Mouse (Mus musculus) B cell, adult (primary cell): ENCODE data around the gene Abcg4. TPM values are rescaled to one million over a fixed set of nuclear protein-coding genes. Genes with fewer than 3 reads are reported as not detected.

ENCODE experiments used
- total RNA-seq: library from RNA; stranded (reverse); gene quantifications from 4 replicates; pipeline ENCODE4 v1.2.4, GENCODE M21; 2023; ENCODE audit not compliant: inconsistent age

The Abcg4 gene
- not detected in 4 replicates for total RNA-seq

GRCm38 (mm10) chr9:44288076-44288958 is at the start of gene Abcg4:
Abcg4 (minus strand) TSS chr9:44288615.

DNA sequence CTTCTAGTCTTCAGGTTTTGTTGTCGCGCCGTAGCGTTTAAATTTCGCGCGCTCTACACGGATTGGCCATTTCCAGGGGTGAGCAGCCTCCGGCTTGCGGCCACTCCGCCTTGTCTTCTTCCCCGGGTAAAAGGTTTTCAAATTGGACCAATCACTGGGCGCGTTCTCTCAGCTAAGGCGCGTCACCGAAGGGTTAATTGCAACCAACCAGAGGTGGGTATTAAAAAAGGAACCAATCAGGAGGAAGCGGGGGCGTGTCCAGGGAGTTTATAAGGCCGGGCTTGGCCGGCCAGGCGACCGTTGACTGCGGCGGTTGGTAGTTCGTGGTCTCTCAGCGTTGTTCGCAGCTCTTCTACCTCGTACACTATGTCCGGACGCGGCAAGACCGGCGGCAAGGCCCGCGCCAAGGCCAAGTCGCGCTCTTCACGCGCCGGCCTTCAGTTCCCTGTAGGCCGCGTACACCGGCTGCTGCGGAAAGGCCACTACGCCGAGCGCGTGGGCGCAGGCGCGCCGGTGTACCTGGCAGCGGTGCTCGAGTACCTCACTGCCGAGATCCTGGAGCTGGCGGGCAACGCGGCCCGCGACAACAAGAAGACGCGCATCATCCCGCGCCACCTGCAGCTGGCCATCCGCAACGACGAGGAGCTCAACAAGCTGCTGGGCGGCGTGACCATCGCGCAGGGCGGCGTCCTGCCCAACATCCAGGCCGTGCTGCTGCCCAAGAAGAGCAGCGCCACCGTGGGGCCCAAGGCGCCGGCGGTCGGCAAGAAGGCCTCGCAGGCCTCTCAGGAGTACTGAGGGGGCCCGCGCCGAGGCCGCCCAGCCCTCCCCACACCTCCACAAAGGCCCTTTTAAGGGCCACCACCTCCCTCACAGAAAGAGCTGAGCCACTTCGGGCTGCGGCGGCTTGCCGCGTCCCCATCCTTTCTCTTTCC is 46.2 kb upstream of the Abcg4 start, which contains the start of gene H2afx:
Gene H2afx, plus strand, starts transcription at position 299 of the 935 bp plus-strand sequence.

GRCm38 (mm10) chr9:44325768-44326370 is 37.5 kb upstream of the Abcg4 start, which contains the start of gene Dpagt1:
Dpagt1 (plus strand) TSS chr9:44326019.

GRCm38 (mm10) chr9:44319887-44320798 is 31.7 kb upstream of the Abcg4 start, which contains the start of gene C2cd2l:
C2cd2l (minus strand) TSS chr9:44320285.

GRCm38 (mm10) chr9:44305466-44306079 is 17.2 kb upstream of the Abcg4 start, which contains the start of gene Hinfp:
Hinfp (minus strand) TSS chr9:44305671.

GRCm38 (mm10) chr9:44268432-44268831 is 20.0 kb downstream of the Abcg4 start, which contains the start of gene Nlrx1:
Nlrx1 (minus strand) TSS chr9:44268599.

GRCm38 (mm10) chr9:44251314-44251713 is 37.1 kb downstream of the Abcg4 start, which contains the start of gene Pdzd3:
Pdzd3 (minus strand) TSS chr9:44251471.

DNA sequence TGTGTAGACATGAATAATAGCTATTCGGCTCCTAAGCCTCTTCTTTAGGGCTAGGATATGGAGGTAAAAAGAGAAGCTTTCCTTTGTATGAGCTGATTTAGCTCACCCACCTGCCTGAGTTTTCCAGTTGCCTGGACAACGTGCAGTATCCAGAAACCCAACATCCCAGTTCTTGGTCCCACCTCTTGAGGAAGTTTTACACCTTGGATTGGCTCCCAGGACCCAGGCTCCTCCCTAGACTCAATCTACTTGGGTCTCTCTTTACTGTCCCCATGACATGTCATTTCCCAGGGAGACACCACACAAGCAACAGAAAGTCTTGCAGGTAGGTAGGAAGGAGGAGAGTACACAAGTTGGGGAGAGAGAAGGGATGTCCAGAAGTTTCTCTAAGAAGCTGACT is 48.0 kb downstream of the Abcg4 start, which contains the start of gene Ccdc153:
Gene Ccdc153, plus strand, starts transcription at position 278 of the 400 bp plus-strand sequence.

DNA sequence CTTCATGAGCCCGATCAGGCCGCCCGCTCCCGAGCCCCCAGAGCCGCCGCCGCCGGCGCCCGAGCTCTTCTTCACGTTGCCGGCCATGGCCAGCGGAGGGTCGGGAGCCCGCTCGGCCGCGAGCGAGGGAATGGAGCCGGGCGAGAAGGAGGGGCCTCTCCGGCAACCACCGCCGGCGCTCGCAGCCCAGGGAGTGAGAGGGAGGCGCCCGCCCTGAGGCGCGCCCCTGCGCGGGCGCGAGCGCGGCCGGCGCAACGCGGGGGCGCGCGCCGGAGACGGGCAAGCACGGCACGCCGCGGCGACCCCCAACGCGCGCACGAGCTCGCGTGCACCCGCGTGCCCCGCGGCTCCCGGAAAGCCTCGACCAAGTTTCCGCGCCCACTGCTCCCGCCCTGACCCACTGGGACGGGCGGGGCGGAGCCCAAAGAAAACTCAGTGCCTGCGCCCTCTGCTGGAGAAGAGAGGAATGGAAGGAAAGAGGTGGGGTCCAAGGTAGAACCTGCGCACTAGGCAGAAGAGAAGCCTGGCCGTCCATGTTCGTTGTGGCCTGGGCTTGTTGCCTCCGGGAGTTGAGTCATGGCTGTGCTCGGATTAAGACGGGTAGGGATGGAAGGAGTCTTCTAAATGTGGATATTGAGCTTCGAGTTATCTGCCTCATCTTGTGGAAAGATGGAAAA is 54.5 kb downstream of the Abcg4 start, which contains the start of gene Cbl:
Gene Cbl, minus strand, starts transcription at position 248 of the 677 bp plus-strand sequence.

Other genes with a start within 250 kb of the Abcg4 start
- gene Thy1, start 245.2 kb downstream of the Abcg4 start, total RNA-seq: 1.1 to 3.8 TPM (median 1.7 TPM) in 4 replicates
- gene Usp2, start 221.6 kb downstream of the Abcg4 start, total RNA-seq: 15.2 to 23.6 TPM (median 16.0 TPM) in 4 replicates
- 0.24 to 0.78 TPM in 2 of 4 replicates, not detected in the others for gene Mfrp, start 186.9 kb downstream of the Abcg4 start, total RNA-seq
- gene C1qtnf5, start 181.4 kb downstream of the Abcg4 start, total RNA-seq: 0.61 to 1.0 TPM in 2 of 4 replicates, not detected in the others
- 0.22 to 0.39 TPM in 2 of 4 replicates, not detected in the others for gene Gm49380, start 175.1 kb downstream of the Abcg4 start, total RNA-seq
- gene Rnf26, start 175.1 kb downstream of the Abcg4 start, total RNA-seq: 20.9 to 25.0 TPM (median 21.7 TPM) in 4 replicates
- gene Mcam, start 154.1 kb downstream of the Abcg4 start, total RNA-seq: 0.32 to 1.6 TPM (median 0.39 TPM) in 4 replicates
- gene Cbl, start 54.6 kb downstream of the Abcg4 start, total RNA-seq: 130 to 138 TPM (median 133 TPM) in 4 replicates
- not detected in 4 replicates for gene Ccdc153, start 47.9 kb downstream of the Abcg4 start, total RNA-seq
- 0.22 to 0.26 TPM in 2 of 4 replicates, not detected in the others for gene Pdzd3, start 37.1 kb downstream of the Abcg4 start, total RNA-seq
- 5.2 to 8.8 TPM (median 6.3 TPM) in 4 replicates for gene Nlrx1, start 20.0 kb downstream of the Abcg4 start, total RNA-seq
- 53.5 to 73.3 TPM (median 58.7 TPM) in 4 replicates for gene Hinfp, start 17.1 kb upstream of the Abcg4 start, total RNA-seq
- gene C2cd2l, start 31.7 kb upstream of the Abcg4 start, total RNA-seq: 13.1 to 19.2 TPM (median 17.3 TPM) in 4 replicates
- 8.3 to 12.1 TPM (median 9.3 TPM) in 4 replicates for gene Dpagt1, start 37.4 kb upstream of the Abcg4 start, total RNA-seq
- gene H2afx, start 46.1 kb upstream of the Abcg4 start, total RNA-seq: 41.9 to 44.6 TPM (median 42.6 TPM) in 4 replicates
- 15.8 to 19.8 TPM (median 18.8 TPM) in 4 replicates for gene Hmbs, start 55.6 kb upstream of the Abcg4 start, total RNA-seq
- gene Vps11, start 73.1 kb upstream of the Abcg4 start, total RNA-seq: 61.3 to 72.7 TPM (median 65.5 TPM) in 4 replicates
- 83.2 to 119 TPM (median 87.9 TPM) in 4 replicates for gene Hyou1, start 90.9 kb upstream of the Abcg4 start, total RNA-seq
- gene Slc37a4, start 108.2 kb upstream of the Abcg4 start, total RNA-seq: 18.8 to 19.9 TPM (median 19.6 TPM) in 4 replicates
- gene Rps25, start 118.5 kb upstream of the Abcg4 start, total RNA-seq: 2,496 to 2,635 TPM (median 2,511 TPM) in 4 replicates
- gene Trappc4, start 119.0 kb upstream of the Abcg4 start, total RNA-seq: 52.2 to 70.7 TPM (median 57.2 TPM) in 4 replicates
- gene Ccdc84, start 130.0 kb upstream of the Abcg4 start, total RNA-seq: 37.6 to 54.1 TPM (median 41.4 TPM) in 4 replicates
- 0.27 TPM in 1 of 4 replicates, not detected in the others for gene Foxr1, start 152.5 kb upstream of the Abcg4 start, total RNA-seq
- gene Upk2, start 166.4 kb upstream of the Abcg4 start, total RNA-seq: not detected in 4 replicates
- gene Bcl9l, start 194.2 kb upstream of the Abcg4 start, total RNA-seq: 88.8 to 97.2 TPM (median 89.9 TPM) in 4 replicates